Mouse (Mus musculus) cerebellum, postnatal 36 days (tissue): ENCODE measurements around the gene Dst.
"Not testable (repeated sequence)": the region's sequence is repeated elsewhere in the genome, so short reads cannot be mapped to it uniquely, and the experiment has no call there.

Experiments used
- DNase-seq, 2 experiments: peaks; one replicate each; pipeline ENCODE4 v3.0.0; 2021 to 2022; ENCODE audit warnings: mixed read lengths in 2 of 2

Dst gene

GRCm38 (mm10) chr1:34306741-34307140 lies 398.7 kb downstream of the Dst start:
- no peak for DNase-seq

DNA sequence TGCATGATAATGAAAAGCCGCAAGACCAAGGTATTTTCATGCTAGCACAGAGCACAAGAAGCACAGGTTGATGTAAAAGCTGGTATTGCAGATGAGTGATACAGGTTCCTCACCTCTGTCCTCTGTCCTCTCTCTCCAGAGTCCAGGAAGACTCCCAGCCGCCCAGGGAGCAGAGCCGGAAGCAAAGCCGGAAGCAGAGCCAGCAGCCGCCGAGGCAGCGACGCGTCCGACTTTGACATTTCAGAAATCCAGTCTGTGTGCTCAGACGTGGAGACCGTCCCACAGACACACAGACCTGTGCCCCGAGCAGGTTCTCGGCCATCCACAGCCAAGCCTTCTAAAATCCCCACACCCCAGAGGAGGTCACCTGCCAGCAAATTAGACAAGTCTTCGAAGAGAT lies 399.2 kb downstream of the Dst start:
- DNase-seq: no peak

DNA sequence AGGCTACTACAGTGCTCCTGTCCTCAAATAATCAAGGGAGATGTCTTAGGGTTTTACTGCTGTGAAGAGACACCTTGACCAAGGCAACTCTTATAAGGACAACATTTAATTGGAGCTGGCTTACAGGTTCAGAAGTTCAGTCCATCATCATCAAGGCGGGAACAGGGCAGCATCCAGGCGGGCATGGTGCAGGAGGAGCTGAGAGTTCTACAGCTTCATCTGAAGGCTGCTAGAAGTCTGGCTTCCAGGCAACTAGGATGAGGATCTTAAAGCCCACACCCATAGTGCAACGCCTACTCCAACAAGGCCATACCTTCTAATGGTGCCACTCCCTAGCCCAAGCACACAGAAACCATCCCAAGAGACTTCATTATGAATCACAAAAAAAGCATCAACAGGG lies 400.8 kb downstream of the Dst start:
- DNase-seq: not testable (repeated sequence)

DNA sequence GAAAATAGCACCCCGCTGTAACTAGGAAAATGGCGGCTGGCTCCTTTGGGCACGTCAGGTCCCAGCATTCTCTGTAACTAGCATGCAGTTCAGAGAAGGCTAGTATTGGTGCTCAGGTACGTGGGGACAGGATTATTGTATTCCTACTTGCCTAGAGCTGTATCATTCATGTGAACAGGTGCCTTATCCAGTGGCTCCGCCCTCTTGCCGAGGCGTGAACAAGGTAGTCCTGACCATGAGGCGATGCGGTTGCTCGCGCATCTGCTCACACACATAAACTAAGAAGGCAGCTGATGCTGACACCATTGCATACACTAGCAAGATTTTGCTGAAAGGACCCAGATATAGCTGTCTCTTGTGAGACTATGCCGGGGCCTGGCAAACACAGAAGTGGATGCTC lies 401.4 kb downstream of the Dst start:
- DNase-seq: no peak

GRCm38 (mm10) chr1:34310532-34311250 lies 402.7 kb downstream of the Dst start:
- DNase-seq: no peak

GRCm38 (mm10) chr1:34312806-34313205 lies 404.8 kb downstream of the Dst start:
- DNase-seq: no peak

DNA sequence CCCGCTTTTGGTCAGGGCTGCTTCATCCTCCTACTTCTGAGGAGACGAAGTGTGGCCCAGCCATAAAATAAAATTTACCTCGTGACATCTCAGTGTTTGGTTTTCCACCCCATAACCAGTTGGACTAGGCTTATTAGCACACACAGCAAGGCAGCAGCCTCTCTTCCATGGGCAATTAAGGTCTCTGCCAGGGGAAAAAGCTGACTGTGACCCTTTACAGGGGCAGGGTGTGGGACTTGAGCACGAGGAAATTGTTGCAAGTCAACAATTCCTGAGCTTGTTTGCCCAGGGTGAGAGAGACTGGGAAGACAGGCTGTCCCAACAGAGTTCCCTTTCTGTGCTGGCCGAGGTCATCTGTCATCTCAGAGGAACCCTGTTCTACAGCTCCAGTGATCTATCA lies 407.4 kb downstream of the Dst start:
- DNase-seq: no peak

DNA sequence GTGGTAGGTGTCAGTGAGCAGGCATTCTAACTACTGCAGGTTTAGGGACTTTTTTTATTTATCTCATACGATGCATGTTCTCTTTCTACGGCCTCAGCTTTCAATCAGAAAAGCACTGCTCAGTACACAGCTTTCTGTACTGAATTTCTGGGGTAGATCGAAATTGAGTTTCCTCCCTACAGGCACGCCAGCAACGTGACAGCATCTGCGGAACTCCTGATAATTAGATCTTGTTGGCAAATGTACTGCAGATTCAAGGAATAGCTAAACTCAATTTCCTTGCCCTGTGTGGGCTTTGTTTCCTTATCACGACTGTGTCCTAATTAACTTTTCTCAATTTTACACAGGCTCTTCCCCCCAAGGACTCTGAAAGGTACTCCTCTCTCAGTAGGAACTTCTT lies 416.2 kb downstream of the Dst start:
- DNase-seq: no peak

DNA sequence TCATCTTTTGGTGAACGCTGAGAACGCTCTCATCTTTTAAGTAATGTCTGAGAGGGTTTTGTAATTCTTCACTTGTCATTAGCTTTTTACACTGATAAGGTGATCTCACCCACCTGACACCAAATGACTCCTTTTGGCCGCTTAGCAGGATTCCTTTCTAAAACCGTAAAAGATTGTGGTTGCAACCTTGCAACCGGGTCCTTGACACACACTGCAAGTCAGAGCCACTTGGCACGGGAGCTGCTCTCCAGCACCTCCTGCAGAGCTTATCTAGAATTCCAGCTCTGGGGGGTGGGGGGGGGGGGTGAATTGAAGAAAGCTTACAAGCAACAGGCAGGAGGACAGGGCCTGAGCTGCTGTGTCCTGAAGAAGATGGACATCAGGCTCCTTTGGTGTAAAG lies 420.6 kb downstream of the Dst start:
- DNase-seq: no peak

- no peak for DNase-seq
Measured at GRCm38 (mm10) chr1:34331767-34332166, 423.7 kb downstream of the Dst start.
